Mouse (Mus musculus) brain, adult 2 months (tissue): Measurements from ENCODE around the gene Plppr5.

Experiments
- DNase-seq: peaks from one replicate; pipeline ENCODE4 v3.0.0; 2011; ENCODE audit warnings: low read depth, low spot score

Gene Plppr5

DNA sequence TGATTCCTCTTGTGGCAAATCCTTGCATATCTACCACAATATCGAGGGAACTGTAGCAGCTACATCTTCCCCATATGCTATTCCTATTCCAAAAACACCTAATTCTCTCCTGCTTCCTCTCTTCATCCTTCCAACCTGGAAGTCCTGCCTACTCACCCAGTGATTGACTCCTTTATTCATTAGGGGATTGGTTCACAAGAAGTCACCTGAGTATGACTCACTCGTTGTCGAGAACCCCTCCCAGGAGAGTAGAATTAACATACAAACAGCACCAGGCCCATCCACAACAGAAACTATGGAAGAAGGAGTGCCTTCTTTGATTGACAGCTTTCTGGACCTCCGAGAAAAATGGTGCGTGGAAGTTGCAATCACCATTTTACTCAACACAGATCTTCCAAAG, 121.7 kb downstream of the Plppr5 start:
- no peak for DNase-seq

- DNase-seq = peak; percentile 38
Measured at GRCm38 (mm10) chr3:117708788-117709187, 134.2 kb downstream of the Plppr5 start.

DNA sequence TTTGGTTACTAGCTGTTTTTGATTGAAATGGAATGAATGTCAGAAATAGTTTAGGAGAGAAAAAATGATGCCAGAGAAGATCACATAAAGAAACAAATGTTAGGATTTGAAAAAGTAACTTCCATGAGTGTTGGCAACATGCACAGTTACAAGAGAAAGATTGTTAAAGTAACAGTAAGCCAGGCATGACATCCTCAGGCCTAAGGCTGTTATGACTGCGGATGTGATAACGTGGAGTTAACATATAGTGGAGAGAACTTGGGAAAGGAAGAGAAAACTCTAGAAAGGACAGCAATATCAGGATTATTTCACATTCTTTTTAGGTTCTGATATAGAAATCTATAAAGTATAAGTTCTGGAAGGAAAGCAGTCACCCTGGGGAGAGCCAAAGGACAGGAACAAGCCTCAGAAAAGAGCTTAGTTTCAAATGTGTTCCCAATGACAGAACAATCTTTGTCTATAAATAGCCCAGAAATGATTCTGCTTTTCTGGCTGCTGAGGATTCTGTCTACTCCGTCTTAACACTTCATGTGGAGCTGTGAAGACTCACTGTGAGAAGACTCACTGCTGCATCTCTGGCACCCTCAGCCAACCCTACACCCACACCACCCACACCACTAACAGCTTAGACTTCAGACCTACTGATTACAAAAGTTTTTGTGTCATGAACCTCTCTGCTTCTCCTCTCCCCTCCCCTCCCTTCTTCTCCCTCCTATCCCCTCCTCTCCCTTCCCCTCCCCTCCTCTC, 142.1 kb downstream of the Plppr5 start:
- DNase-seq = peak; percentile 88

GRCm38 (mm10) chr3:117723390-117723789, 148.8 kb downstream of the Plppr5 start:
- DNase-seq = no peak

DNA sequence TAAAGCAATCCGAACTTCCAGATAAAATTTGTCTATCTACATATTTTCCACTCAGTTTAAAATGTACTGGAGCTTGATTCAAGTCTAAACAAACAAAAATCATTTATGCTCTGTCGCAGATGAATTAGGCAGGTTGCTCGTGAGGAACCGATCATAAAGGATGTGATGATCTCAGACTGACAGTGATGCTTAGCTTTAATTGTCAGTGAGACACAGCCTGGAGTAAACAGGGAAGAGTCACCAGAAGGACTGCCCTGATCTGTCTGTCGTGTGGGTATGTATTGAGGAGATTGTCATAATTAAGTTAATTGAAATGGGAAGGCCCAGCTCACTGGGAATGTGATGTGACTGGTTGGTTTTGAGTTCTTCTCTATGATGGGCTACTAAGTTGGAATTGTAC, 149.9 kb downstream of the Plppr5 start:
- no peak for DNase-seq

DNA sequence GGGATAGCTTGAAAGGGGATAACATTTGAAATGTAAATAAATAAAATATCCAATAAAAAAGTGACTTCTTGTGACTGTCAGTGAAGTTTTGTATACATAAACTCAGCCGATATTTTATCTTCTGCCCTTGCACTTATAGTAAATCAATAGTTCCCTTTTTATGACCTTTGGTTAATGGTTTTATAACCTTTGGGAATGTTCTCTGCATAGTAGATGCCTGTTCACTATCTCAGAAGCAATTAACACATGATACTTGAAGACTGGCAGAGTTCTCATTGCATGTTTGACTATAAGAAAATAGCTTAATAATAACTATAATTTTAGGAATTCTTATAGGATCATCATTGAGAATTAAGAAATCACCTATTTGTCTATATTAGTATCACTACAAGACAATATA, 150.9 kb downstream of the Plppr5 start:
- no peak for DNase-seq

DNA sequence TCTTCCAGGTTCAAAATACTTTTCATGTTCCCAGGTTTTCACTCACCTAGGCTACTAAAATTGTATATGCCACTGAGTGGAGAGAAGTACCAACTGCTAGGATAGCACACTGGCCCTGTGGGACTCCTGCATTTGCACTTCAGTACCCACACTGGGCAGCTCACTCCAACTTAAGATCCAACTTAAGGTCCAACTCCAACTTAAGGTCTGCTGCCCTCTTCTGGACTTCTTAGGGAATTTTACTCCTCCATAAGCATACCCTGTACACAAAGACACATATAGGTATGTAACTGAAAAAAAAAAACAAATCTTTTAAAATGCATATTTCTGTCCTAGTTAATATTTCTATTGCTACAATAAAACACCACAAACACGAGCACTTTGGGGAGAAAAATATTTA, 153.5 kb downstream of the Plppr5 start:
- DNase-seq = peak; percentile 48

GRCm38 (mm10) chr3:117729121-117730072, 154.8 kb downstream of the Plppr5 start:
- no peak for DNase-seq

- DNase-seq = peak; percentile 23
Measured at GRCm38 (mm10) chr3:117731545-117731944, 156.9 kb downstream of the Plppr5 start.

DNA sequence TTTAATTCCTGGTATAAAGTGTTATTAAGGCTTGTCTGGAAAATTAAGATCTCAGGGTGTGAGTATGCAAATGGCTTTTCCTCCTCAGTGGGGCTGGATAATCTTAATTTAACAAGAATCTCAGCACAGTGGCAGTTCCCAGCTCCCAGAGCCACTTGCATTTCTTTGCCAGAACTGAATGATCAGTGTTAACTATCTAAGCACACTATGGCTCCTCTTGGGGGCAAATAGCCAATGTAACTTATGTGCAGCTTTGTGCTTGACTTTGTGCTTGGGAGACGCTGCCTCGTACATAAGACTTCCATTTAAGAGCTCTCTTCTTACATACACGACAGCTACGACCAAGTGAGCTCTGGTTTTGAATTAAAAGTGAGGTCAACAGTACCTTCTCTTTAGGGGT, 158.0 kb downstream of the Plppr5 start:
- no peak for DNase-seq
